Mouse (Mus musculus) spleen, adult 2 months (tissue): ENCODE data around the gene Pawr. TPM values are rescaled to one million over a fixed set of nuclear protein-coding genes. Genes with fewer than 3 reads are reported as not detected.

Experiments used
- DNase-seq, 2 experiments: peaks; one replicate each; pipeline versions ENCODE4 v3.0.0 to v3.0.0-alpha.2; 2012 to 2021; ENCODE audit warnings: low spot score in 2 of 2, low read depth in 1 of 2
- H3K27ac ChIP-seq: fragments of 200-500 bp; 2 replicates; pipeline ENCODE4 v1.5.1; 2012; ENCODE audit warnings: low read length, inconsistent platforms; ENCODE audit not compliant: insufficient read depth
- H3K27me3 ChIP-seq: fragments of 200-500 bp; 2 replicates; pipeline ENCODE4 v1.6.1; 2012; ENCODE audit warnings: mild to moderate bottlenecking, moderate library complexity, low read length, inconsistent platforms; ENCODE audit not compliant: control insufficient read depth, insufficient read depth
- H3K36me3 ChIP-seq: fragments of 200-500 bp; 2 replicates; pipeline ENCODE4 v1.6.1; 2012; ENCODE audit warnings: mild to moderate bottlenecking, low read length, inconsistent platforms; ENCODE audit not compliant: control insufficient read depth, insufficient read depth
- H3K4me1 ChIP-seq: fragments of 200-500 bp; 2 replicates; pipeline ENCODE4 v1.6.1; 2011; ENCODE audit warnings: inconsistent platforms; ENCODE audit not compliant: control insufficient read depth, insufficient read depth, insufficient read length
- H3K4me3 ChIP-seq: fragments of 200-500 bp; 2 replicates; pipeline ENCODE4 v1.5.1; 2011; ENCODE audit warnings: mild to moderate bottlenecking, inconsistent platforms; ENCODE audit not compliant: insufficient read depth, insufficient read length; ENCODE audit errors: extremely low read depth
- CTCF ChIP-seq: fragments of 200-500 bp; IDR thresholded peaks from 2 replicates; pipeline ENCODE4 v1.5.1; 2011; ENCODE audit warnings: mild to moderate bottlenecking, inconsistent platforms; ENCODE audit not compliant: insufficient read depth, insufficient read length, insufficient replicate concordance; ENCODE audit errors: extremely low read depth
- POLR2A ChIP-seq: fragments of 200-500 bp; IDR thresholded peaks from 2 replicates; pipeline ENCODE4 v1.6.1; 2011; ENCODE audit warnings: low read depth, low read length, inconsistent platforms
- WGBS: fragments of 180-500 bp; shearing (Covaris S2); methylation state at CpG from one replicate; pipeline ENCODE4 v1.1.7; 2018; 5-methylcytosine and 5-hydroxymethylcytosine counted together
- polyA plus RNA-seq: library from polyadenylated mRNA; depleted of rRNA; stranded (reverse); fragments of >200 nt; gene quantifications from 2 replicates; pipeline ENCODE4 v1.2.3, GENCODE M21; 2012

Gene Pawr
- polyA plus RNA-seq, 1 experiment, result 3.5 TPM

GRCm38 (mm10) chr10:108332571-108333541, 935 bp downstream of the Pawr start:
- no peak for TF ChIP-seq CTCF
- TF ChIP-seq POLR2A, result no peak
- Histone ChIP-seq H3K4me1 (peaks cover 13% of the 10 kb centered on the region; the same call in 1 of the 2 replicates), H3K27ac (peak overlapping the region; percentile 9; the same call in 1 of the 2 replicates), H3K4me3 (peak overlapping the region; percentile 61), H3K27me3 (peaks cover 21% of the 10 kb centered on the region), H3K36me3 (no peaks in the 10 kb centered on the region)
- 2% methylated on average over 114 of the region's 129 CpGs for WGBS
- DNase-seq, result no peak

GRCm38 (mm10) chr10:108333642-108334041, 1.7 kb downstream of the Pawr start:
- H3K4me1 ChIP-seq, result peaks cover 13% of the 10 kb centered on the region; the same call in 1 of the 2 replicates
- no peak overlapping the region for H3K27ac ChIP-seq
- no peak for DNase-seq
- TF ChIP-seq POLR2A, result no peak
- TF ChIP-seq CTCF, result no peak
- no peak overlapping the region; the same call in 1 of the 2 replicates for H3K4me3 ChIP-seq
- peaks cover 21% of the 10 kb centered on the region for H3K27me3 ChIP-seq
- H3K36me3 ChIP-seq, result no peaks in the 10 kb centered on the region
- 22% methylated on average over 12 of the region's 12 CpGs for WGBS

- Histone ChIP-seq H3K4me3 (no peak overlapping the region), H3K4me1 (peaks cover 13% of the 10 kb centered on the region; the same call in 1 of the 2 replicates), H3K27ac (no peak overlapping the region), H3K36me3 (no peaks in the 10 kb centered on the region), H3K27me3 (peaks cover 21% of the 10 kb centered on the region)
- DNase-seq, result no peak
- WGBS, result 37% methylated on average over 1 of the region's 1 CpGs
- no peak for TF ChIP-seq CTCF
- no peak for TF ChIP-seq POLR2A
Measured at GRCm38 (mm10) chr10:108334096-108334495, 2.2 kb downstream of the Pawr start.

GRCm38 (mm10) chr10:108335736-108336292, 3.9 kb downstream of the Pawr start:
- Histone ChIP-seq H3K27me3 (peaks cover 19% of the 10 kb centered on the region), H3K4me1 (peaks cover 13% of the 10 kb centered on the region; the same call in 1 of the 2 replicates), H3K36me3 (no peaks in the 10 kb centered on the region), H3K27ac (no peak overlapping the region), H3K4me3 (no peak overlapping the region)
- WGBS, result 83% methylated on average over 10 of the region's 10 CpGs
- TF ChIP-seq CTCF, result no peak
- TF ChIP-seq POLR2A, result no peak
- DNase-seq, result no peak

GRCm38 (mm10) chr10:108336581-108336980, 4.7 kb downstream of the Pawr start:
- 88% methylated on average over 9 of the region's 9 CpGs for WGBS
- no peak for DNase-seq

DNA sequence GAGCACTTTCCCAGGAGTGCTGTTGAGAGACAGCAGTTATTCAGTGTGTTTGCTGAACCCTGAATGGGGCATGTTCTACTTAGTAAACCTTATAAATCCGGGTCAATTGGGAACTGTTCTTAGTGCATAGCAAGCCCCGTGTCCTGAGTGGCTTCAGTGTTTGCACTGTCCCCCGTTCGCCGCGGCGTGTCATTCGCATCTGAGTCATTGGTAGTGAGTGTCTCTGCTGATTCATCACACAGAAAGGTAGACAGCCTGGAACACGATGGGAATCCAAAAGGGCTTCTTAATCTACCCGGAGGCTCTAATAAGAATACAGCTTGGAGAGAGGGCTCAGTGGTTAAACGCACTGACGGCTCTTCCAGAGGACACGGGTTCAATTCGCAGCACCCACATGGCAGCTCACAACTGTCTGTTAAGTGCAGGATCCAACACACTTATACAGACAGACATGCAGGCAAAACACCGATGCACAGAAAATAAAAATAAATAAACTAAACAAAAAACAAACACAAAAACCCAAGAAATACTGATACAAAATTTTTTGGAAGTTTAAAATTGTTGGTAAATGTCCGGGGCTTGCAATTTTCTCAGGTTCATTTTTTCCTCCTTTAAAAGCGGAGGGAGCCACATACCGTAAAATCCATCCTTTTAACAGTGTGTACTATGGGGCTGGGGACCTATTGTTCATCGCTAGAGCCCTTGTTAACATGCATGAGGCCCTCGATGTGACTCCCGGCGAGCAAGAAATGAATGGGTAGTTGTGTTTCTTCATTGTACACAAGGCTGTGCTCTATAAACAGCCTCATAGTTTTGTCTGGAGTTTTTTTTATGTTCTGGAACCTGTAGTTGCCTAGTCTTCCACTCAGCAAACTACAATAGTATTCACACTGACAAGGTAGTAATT, 6.4 kb downstream of the Pawr start:
- H3K4me1 ChIP-seq, result no peaks in the 10 kb centered on the region
- no peak overlapping the region for H3K4me3 ChIP-seq
- H3K36me3 ChIP-seq, result no peaks in the 10 kb centered on the region
- no peak for DNase-seq
- TF ChIP-seq CTCF, result no peak
- TF ChIP-seq POLR2A, result no peak
- no peaks in the 10 kb centered on the region for H3K27me3 ChIP-seq
- no peak overlapping the region for H3K27ac ChIP-seq
- 92% methylated on average over 22 of the region's 22 CpGs for WGBS

More at GRCm38 (mm10) chr10:108336581-108336980, 4.7 kb downstream of the Pawr start:
- Histone ChIP-seq H3K27ac (no peak overlapping the region), H3K4me1 (peaks cover 13% of the 10 kb centered on the region; the same call in 1 of the 2 replicates), H3K27me3 (peaks cover 17% of the 10 kb centered on the region), H3K4me3 (no peak overlapping the region), H3K36me3 (no peaks in the 10 kb centered on the region)
- TF ChIP-seq POLR2A (no peak), CTCF (no peak)
